Mouse (Mus musculus) brain, embryonic 18.5 days (tissue): ENCODE data around the gene C4bp.
"Not testable (repeated sequence)": the region's sequence is repeated elsewhere in the genome, so short reads cannot be mapped to it uniquely, and the experiment has no call there.

Source experiments
- DNase-seq: peaks from one replicate; pipeline ENCODE4 v3.0.0-alpha.2; 2012; ENCODE audit warnings: low read depth, low spot score

The C4bp gene

DNA sequence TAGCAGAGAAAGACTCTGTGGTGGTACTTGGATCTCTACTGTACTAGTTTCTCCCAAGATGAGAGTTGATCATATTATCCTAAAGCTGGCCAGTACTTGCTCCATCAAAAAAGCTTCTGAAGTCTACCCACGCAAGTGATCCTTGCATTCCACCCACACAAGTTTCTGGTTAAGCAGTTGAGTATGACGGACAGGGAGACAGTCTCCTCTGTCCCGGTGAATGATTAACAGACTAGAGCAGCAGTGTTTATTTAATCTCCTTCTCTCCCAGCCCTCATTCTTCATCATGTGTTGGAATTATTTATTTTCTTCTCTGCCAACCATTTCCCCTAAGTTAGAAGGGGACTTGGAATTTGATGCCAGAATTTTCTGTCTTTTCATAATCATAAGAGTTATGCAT, at the start of gene C4bp:
Gene C4bp, minus strand, starts transcription at position 179 of the 400 bp plus-strand sequence.
- no peak for DNase-seq

- no peak for DNase-seq
These were observed 49.0 kb upstream of the C4bp start for GRCm38 (mm10) chr1:130710283-130711080.

GRCm38 (mm10) chr1:130703613-130704012, 42.2 kb upstream of the C4bp start:
- no peak for DNase-seq

- no peak for DNase-seq
These were observed 40.5 kb upstream of the C4bp start for GRCm38 (mm10) chr1:130701976-130702375.

DNA sequence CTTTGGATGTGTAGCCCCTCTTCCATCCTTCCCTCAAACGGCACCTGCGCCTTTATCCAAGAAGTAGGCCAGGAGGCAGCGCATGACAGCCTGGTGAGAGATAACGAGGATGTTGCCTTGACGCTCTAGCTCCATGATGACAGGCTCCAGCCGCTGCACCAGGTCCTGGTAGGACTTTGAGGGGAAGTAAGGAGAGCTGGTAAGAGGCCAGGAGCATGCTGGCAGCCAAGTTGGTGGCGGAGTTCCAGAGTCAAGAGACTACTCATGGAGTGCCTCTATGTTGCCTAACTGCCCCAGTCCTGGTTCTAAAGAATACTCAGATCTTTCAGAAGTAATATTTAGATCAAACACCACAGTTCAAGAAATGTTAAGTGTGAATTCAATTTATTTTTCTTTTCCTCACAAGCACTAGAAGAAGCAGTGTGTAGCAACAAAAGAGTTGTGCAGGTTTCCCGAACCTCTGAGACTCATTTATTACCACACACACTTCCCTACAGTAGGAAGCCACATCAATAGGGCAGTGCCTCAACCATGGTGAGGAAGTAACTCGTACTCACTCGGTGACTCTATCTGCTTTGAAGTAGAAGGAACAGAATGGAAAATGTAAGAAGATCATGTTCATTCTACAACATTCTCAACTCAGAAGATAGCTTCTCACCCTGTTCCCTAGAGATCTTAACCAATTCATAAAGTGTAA, 38.7 kb upstream of the C4bp start:
- no peak for DNase-seq

DNA sequence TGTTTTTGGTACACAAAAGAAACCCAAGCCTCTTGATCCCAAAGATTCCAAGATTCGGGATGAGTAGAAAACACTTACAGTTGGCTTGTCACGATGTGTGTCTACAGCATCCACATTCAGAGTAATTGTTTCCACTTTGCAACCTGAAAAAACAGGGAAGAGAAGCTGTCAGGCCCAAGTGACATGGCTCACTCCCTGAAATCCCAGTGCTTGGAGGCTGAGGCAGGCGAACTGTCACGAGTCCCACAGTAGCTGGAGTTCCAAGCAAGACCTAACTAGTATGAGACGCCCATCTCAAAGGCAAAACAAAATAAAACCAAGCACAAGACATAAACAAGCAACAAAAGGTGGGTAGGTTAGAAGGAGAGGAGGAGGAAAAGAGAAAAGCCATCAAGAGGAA, 37.2 kb upstream of the C4bp start:
- no peak for DNase-seq

DNA sequence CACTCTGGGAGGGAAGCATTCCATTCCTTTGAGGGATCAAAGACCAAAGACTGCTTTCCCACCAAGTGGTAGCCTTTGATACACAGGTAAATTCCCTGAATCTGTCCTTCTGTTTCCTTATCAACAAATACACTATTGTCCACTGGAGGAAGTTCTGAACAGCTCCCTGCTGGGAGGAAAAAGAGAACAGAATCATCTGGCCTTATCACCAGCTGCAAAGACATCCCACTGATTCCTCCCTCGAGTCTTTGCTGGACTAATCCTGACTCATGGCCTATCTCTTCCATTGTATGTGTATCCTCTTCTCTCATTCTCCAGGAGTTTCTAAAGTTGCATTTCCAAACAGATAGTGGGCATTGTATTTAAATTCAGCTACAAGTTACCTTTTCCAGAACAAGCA, 22.5 kb upstream of the C4bp start:
- DNase-seq, result no peak

- no peak for DNase-seq
These were observed 20.4 kb upstream of the C4bp start for GRCm38 (mm10) chr1:130681656-130682413.

- DNase-seq, result no peak
These were observed 19.6 kb upstream of the C4bp start for GRCm38 (mm10) chr1:130681075-130681474.

DNA sequence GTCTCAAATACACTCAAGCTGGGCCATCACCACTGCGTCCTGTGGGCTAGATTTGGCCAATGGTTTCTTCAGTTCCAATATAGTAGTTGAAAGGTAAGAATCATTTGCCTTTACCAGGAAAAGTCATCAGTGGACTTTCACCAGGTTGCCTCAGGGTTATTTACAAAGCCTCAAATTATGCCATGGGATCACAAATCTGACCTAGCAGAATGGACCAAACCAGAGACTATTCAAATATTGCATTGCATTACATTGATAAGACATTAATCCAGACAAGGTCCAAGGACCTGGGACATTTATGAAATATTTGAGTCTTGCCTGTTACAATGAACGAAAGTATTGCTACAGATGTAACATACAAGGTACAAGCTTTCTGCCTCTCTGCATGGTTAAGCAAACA, 17.1 kb upstream of the C4bp start:
- DNase-seq, result no peak

- DNase-seq, result not testable (repeated sequence)
These were observed 2.1 kb upstream of the C4bp start for GRCm38 (mm10) chr1:130663576-130663975.

DNA sequence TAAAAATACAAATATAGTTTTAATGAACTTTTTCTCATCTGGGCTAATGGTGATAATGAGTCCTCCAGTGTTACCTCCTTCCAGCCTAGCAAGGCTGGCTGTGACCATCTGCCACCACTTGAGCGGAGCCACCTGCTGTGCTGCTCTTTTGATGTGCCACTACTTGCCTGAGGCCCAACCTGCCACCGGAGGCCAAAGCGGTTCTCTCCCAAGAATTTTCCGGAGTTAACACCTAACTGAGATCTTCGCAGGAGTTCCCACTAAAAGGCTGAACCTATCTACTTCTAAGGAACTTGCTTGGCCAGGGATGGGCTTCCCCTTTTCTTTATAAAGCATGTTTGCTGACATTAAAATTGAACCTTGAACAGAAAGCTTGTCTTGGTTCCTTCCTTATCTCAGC, 1.8 kb downstream of the C4bp start:
- not testable (repeated sequence) for DNase-seq

GRCm38 (mm10) chr1:130644103-130644502, 17.3 kb downstream of the C4bp start:
- DNase-seq, result no peak

DNA sequence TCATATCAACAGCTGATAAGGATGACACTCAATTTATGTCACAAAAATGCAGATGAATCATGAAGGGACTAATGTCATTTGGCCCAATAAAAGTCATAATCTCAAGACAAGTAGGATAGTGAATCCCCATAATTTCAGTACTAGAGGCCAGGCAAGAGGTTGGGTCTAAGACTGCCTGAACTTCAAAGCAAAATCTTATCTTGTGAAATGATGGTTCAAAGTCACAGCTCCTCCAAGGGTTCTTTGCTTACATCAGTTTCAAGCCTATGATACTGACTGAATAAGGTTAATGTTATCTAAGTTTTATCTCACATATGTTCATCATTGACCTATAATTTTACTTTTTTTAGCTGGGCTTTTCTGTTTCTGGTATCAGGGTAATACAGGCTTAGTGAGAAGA, 20.5 kb downstream of the C4bp start:
- no peak for DNase-seq

GRCm38 (mm10) chr1:130633761-130634410, 27.5 kb downstream of the C4bp start:
- DNase-seq, result no peak

DNA sequence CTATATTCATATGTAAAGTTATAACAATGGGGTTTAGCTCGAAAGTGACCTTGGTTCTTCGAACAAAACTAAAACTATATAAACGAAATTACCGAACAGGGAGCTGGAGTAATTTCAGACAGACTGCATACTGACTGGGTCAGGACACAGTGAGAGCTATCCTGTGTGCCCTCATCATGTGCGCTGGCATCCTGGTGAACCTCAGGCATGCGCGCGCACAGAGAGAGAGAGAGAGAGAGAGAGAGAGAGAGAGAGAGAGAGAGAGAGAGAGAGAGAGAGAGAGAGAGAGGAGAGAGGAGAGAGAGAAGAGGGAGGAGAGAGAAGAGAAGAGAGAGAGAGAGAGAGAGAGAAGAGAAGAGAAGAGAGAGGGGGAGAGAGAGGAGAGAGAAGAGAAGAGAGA, 28.1 kb downstream of the C4bp start:
- no peak for DNase-seq

GRCm38 (mm10) chr1:130629521-130629920, 31.9 kb downstream of the C4bp start, which contains the start of gene Zp3r:
TSS of gene Zp3r (minus strand) at chr1:130629621.
- no peak for DNase-seq

DNA sequence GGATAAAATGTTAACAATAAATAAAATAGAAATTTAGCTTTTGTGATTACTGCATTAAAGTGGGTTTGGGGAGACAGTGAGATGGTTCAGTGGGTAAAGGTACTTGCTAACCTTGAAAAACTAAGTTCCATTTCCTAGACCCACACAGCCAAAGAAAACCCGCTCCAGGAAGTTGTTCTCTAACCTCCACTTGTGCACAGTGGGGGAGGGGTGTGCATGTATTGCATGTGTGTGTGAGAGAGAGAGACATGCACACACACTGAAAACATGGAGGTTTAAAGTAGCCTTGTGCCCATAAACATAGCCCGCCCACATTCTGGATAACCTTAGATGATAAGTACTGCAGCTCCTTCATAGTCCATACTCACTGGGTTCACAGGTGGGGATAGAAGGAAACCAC, 65.1 kb downstream of the C4bp start:
- no peak for DNase-seq

DNA sequence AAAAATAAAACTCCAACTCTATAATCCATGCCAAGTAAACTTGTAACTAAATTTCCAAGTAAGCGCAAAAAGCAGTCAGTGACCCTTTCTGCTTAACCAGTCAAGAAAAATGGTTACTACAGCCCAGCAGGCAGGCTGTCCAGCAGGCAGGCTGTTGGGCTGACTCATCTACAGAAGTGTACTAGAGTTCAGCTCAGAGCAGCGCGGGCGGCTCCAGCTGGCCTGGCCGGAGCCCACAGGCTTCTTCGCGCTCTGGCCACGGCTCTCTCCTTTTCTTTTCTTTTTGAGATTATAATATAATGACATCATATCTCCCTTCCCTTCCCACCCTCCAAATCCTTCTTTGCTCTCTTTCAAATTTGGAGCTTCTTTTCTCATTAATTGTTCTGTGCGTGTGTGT, 72.8 kb downstream of the C4bp start:
- no peak for DNase-seq
